Mouse (Mus musculus) brain, adult 2 months (tissue): ENCODE results near the gene Trmo.

Experiments used
- DNase-seq: peaks from one replicate; pipeline ENCODE4 v3.0.0; 2011; ENCODE audit warnings: low read depth, low spot score

The Trmo gene

GRCm38 (mm10) chr4:46371030-46371429, 18.2 kb downstream of the Trmo start:
- peak; percentile 20 for DNase-seq

GRCm38 (mm10) chr4:46370406-46370805, 18.8 kb downstream of the Trmo start:
- DNase-seq, result no peak

- no peak for DNase-seq
Observed at GRCm38 (mm10) chr4:46369070-46369469, 20.2 kb downstream of the Trmo start.

GRCm38 (mm10) chr4:46367487-46367959, 21.7 kb downstream of the Trmo start:
- DNase-seq, result no peak

- no peak for DNase-seq
Observed at GRCm38 (mm10) chr4:46364360-46364759, 24.9 kb downstream of the Trmo start.

- DNase-seq, result peak; percentile 87
Observed at GRCm38 (mm10) chr4:46361258-46361657, 28.0 kb downstream of the Trmo start.

GRCm38 (mm10) chr4:46359539-46360253, 29.5 kb downstream of the Trmo start:
- DNase-seq, result no peak

GRCm38 (mm10) chr4:46356351-46357133, 32.7 kb downstream of the Trmo start:
- peak; percentile 45 for DNase-seq

- DNase-seq, result no peak
Observed at GRCm38 (mm10) chr4:46353045-46353444, 36.2 kb downstream of the Trmo start.

GRCm38 (mm10) chr4:46349530-46349929, 39.7 kb downstream of the Trmo start:
- no peak for DNase-seq

GRCm38 (mm10) chr4:46348897-46349296, 40.3 kb downstream of the Trmo start:
- DNase-seq, result no peak

- no peak for DNase-seq
Observed at GRCm38 (mm10) chr4:46347580-46348515, 41.4 kb downstream of the Trmo start.

- DNase-seq, result no peak
Observed at GRCm38 (mm10) chr4:46347141-46347540, 42.1 kb downstream of the Trmo start.

- no peak for DNase-seq
Observed at GRCm38 (mm10) chr4:46346221-46346620, 43.0 kb downstream of the Trmo start.

- no peak for DNase-seq
Observed at GRCm38 (mm10) chr4:46345773-46346100, 43.5 kb downstream of the Trmo start.

- no peak for DNase-seq
Observed at GRCm38 (mm10) chr4:46345056-46345772, 44.0 kb downstream of the Trmo start.

- peak; percentile 14 for DNase-seq
Observed at GRCm38 (mm10) chr4:46344288-46344687, 44.9 kb downstream of the Trmo start.

- no peak for DNase-seq
Observed at GRCm38 (mm10) chr4:46343596-46344260, 45.5 kb downstream of the Trmo start, which contains the start of gene Foxe1. Gene Foxe1 (plus strand): TSS chr4:46343609.

GRCm38 (mm10) chr4:46342711-46343286, 46.4 kb downstream of the Trmo start:
- DNase-seq, result peak; percentile 26
